Mouse (Mus musculus): Measurements from ENCODE around the gene Sugt1. TPM values are rescaled to one million over a fixed set of nuclear protein-coding genes. Genes with fewer than 3 reads are reported as not detected.
A peak's percentile ranks its signal among the peaks of the same experiment; 100 is the strongest.

The Sugt1 gene
- total RNA-seq, 2 experiments from 2014 or later = 77.5 to 80.1 TPM

- DNase-seq (ENCODE audit: low spot score in 2 of 2) = no peak
- intact Hi-C loops (cut with DNase I) = no loop called here
Measured at GRCm38 (mm10) chr14:79596602-79597001, 9.1 kb downstream of the Sugt1 start.

DNA sequence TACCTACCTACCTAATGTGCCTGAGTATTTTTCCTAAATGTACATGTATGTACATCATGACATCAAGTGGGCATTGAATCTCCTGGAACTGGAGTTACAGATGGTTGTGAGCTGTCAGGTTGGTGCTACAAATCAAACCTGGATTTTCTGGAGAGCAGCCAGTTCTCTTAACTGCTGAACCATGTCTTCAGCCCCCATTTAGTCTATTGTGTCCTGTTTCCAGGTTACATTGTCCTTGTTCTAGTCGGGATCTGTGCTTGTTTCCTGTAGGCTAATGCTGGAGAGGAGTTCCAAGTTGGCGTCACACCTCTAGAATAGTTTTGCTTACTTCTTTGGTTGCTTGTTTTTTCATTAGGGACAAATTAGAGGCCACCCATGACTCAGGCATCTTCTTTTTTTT is 18.4 kb downstream of the Sugt1 start:
- no peak for DNase-seq (ENCODE audit: low spot score in 2 of 2)
- intact Hi-C loops (cut with DNase I) = no loop called here

DNA sequence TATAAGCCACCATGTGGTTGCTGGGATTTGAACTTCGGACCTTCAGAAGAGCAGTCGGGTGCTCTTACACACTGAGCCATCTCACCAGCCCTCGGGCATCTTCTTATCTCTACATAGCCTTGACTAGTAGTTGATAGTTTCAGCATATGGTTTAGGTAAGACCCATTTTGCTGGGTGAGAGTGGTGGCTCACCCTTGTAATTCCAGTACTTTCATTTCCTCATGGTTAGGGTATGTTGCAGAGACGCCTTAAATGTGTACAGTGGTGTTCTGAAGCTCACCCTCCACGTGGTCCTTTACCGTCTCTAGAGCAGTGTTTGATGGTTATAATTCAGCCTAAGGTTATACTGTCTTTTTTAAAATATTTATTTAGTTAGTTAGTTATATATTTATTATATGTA is 18.9 kb downstream of the Sugt1 start:
- intact Hi-C loops (cut with DNase I) = no loop called here
- no peak for DNase-seq (ENCODE audit: low spot score in 2 of 2)

DNA sequence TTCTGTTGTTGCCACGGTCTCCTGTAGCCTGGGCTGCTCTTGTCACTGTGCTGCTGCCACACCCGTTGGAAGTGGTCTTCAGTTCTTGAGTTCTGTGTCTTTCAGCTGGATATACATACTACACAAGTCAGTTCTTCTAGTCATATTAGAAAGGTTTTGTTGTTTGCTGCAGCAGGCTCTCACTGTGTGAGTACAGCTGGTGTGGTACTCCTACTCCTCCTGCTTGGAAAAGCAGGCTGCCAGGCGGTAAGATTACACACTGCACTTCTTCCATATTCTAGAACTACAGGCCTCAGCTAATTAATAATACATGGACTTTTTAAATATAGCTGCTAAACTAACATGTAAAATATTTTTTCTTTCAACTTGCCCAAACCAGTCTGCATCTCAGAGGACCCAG is 19.4 kb downstream of the Sugt1 start:
- peak; percentile 32 to 52 for DNase-seq (ENCODE audit: low spot score in 2 of 2)
- intact Hi-C loops (cut with DNase I) = no loop called here

DNA sequence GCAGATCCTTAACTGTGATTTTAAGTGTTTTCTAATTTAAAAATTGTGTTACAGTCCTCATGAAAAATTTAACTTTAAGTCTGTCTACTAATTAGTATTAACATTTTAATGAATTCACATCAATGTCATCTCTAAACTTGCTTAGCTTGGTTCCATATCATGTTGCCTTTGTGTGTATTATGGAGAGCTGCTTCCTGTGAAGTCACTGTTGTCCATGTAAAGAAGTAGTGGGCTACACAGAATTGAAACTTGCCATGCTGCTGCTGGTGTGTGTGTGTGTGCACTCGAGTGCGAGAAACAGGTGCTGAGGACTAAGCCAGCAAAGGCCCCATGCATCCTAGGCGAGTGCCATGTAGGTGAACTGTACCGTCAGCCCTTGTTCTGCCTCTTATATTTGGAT is 19.9 kb downstream of the Sugt1 start:
- no peak for DNase-seq (ENCODE audit: low spot score in 2 of 2)
- intact Hi-C loops (cut with DNase I) = no loop called here

GRCm38 (mm10) chr14:79608286-79608685 is 20.8 kb downstream of the Sugt1 start:
- no peak for DNase-seq (ENCODE audit: low spot score in 2 of 2)
- intact Hi-C loops (cut with DNase I) = no loop called here

DNA sequence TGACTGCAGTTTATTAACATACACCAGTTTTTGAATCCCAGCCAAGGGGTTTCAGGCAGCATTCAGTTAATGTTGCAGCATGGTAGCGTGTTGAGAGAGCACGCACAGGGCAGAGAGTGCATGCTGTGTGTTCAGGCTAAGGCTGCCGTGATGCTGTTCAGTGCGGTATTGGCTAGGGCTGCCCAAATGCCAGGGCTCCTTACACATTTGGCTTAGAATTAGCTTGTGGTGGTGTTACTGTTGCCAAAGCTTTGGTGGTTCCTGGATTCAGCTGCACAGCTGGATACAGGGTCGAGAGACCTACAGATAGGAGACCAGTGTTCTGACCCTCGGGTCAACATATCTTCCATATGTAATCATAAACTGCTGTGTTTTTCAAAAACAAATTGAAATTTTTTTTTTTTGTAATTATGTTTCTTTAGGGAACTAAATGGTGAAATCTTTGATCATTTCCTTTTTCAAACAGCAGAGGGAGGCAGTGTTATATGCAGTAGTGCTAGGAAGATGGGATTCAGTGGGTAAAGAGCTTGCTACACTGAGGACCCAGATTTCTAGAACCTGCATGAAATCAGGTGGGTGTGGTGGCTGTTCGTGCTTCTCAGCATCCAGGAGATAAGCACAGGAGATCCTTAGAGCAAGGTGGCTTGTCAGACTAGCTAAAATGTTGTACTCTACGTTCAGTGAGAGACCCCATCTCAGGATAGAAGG is 29.8 kb downstream of the Sugt1 start:
- peak; percentile 45 to 78 for DNase-seq (ENCODE audit: low spot score in 2 of 2)
- intact Hi-C loops (cut with DNase I) = loop anchor here (2.0 to 5.0 kb wide), 2 partner anchors 120 to 596 kb away; no protein-coding TSS in a partner anchor

DNA sequence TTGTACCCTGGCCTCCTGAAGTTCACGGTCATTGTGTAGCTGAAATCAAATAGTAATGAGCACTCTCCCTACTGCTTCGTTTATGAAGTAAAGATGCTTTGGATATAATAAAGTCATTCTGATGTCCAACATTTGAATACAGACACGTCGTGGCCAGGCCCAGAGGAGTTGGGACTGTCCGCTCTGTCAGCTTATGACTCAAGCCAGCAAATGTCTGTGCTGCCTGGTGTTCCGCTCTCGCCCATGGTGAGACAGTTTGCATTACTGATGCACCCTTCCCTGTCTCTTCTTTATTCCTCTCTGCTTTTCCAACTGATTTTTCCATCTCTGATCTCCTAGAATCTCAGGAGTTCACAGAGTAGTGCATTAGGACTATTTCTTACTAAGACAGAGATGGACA is 32.3 kb downstream of the Sugt1 start:
- no peak for DNase-seq (ENCODE audit: low spot score in 2 of 2)
- intact Hi-C loops (cut with DNase I) = loop anchor here (2.0 to 5.0 kb wide), 2 partner anchors 41 to 117 kb away; no protein-coding TSS in a partner anchor

DNA sequence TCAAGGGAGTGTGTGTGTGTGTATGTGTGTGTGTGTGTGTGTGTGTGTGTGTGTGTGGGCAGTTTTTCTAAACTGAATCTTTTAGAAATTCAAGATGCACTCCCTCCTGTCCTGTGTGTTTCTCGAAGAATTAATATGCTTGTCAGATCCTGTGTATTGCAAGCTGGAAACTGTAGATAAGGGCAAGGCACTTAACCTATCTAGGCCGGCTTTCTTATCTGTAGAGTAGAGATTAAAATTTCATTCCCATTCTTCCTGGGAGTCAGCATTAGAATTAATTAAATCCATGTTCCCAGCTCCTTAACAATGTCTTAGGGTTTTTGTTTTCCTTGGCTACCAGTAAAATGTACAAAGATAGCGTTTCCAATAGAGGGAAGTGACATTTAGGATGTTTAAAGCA is 33.7 kb downstream of the Sugt1 start:
- intact Hi-C loops (cut with DNase I) = no loop called here

GRCm38 (mm10) chr14:79632330-79632729 is 44.8 kb downstream of the Sugt1 start:
- no peak for DNase-seq (ENCODE audit: low spot score in 2 of 2)
- intact Hi-C loops (cut with DNase I) = no loop called here

More for the DNA sequence above, 33.7 kb downstream of the Sugt1 start:
- DNase-seq (ENCODE audit: low spot score in 2 of 2) = no peak

- DNase-seq (ENCODE audit: low spot score in 2 of 2) = no peak
- intact Hi-C loops (cut with DNase I) = no loop called here
Measured at GRCm38 (mm10) chr14:79633196-79633595, 45.7 kb downstream of the Sugt1 start.

DNA sequence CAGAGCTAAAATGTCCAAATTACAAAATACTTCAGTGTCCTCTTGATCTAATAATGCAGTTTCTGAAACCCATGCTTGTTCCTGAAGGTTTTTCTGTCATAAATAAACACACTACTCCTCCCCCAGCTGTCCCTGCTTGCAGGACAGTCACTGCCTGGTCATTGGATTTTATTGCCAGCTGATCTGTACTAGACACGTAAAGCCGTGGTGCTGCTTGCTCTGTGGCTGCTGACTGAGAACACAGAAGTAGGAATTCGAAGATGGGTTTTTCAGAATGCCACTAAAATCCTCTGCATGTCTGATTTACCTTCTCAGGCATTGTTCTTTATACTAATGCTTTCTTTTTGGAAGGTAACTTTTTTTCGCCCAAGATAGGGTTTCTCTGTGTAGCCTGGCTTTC is 49.3 kb downstream of the Sugt1 start:
- no peak for DNase-seq (ENCODE audit: low spot score in 2 of 2)
- intact Hi-C loops (cut with DNase I) = no loop called here

GRCm38 (mm10) chr14:79642063-79642462 is 54.6 kb downstream of the Sugt1 start:
- intact Hi-C loops (cut with DNase I) = no loop called here

GRCm38 (mm10) chr14:79645378-79645777 is 57.9 kb downstream of the Sugt1 start:
- no peak for DNase-seq (ENCODE audit: low spot score in 2 of 2)
- intact Hi-C loops (cut with DNase I) = no loop called here

More at GRCm38 (mm10) chr14:79642063-79642462, 54.6 kb downstream of the Sugt1 start:
- DNase-seq (ENCODE audit: low spot score in 2 of 2) = no peak

- intact Hi-C loops (cut with DNase I) = loop anchor here (10.0 kb wide), 1 partner anchor 115 kb away; no protein-coding TSS in a partner anchor
Measured at GRCm38 (mm10) chr14:79649680-79650079, 62.2 kb downstream of the Sugt1 start.

DNA sequence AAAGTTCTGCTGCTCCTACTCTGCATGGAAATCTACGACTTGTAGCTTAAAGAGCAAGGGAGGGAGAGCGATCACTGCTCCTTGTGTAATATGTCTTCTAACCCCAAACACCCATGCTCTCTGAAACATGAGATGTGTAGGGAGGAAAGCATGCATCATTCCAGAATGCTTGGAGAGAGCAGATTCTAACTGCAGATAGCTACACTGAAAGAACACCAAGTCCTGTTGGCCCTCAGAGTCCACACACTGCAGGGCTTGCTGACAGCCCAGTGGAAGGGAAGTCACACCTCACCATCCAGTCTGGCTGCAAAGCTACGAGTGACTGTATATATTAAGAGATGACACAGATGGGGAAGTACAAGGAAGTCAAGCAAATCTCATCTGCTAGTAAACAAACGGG is 65.2 kb downstream of the Sugt1 start:
- no peak for DNase-seq (ENCODE audit: low spot score in 2 of 2)
- intact Hi-C loops (cut with DNase I) = loop anchor here (10.0 kb wide), 1 partner anchor 112 kb away; no protein-coding TSS in a partner anchor

More at GRCm38 (mm10) chr14:79649680-79650079, 62.2 kb downstream of the Sugt1 start:
- DNase-seq (ENCODE audit: low spot score in 2 of 2) = no peak

DNA sequence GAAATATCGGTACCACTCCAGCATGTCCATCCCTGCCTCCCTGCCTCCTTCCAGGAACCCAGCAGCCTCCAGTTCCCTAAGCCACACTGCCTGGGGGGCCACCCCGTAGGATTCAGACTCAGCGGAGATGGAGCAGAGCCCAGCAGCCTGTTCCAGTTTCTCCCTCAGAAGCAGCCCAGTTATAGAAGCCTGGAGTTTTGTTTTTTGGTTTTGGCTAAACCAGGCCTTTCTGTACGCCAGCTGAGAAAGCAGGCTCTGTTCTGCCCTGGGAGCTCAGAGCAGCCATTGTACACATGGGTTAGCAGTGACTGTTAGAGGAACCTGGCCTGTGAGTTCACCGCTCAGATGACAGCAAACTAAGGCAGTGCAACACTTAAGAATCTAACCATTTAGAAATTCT is 70.8 kb downstream of the Sugt1 start:
- peak; percentile 52 to 54 for DNase-seq (ENCODE audit: low spot score in 2 of 2)
- intact Hi-C loops (cut with DNase I) = loop anchor here (10.0 kb wide), 1 partner anchor 107 kb away; no protein-coding TSS in a partner anchor

- intact Hi-C loops (cut with DNase I) = loop anchor here (10.0 kb wide), 1 partner anchor 106 kb away; no protein-coding TSS in a partner anchor
- DNase-seq (ENCODE audit: low spot score in 2 of 2) = no peak
Measured at GRCm38 (mm10) chr14:79658748-79659508, 71.4 kb downstream of the Sugt1 start.

- DNase-seq (ENCODE audit: low spot score in 2 of 2) = no peak
Measured at GRCm38 (mm10) chr14:79660467-79660866, 73.0 kb downstream of the Sugt1 start.

More at GRCm38 (mm10) chr14:79660467-79660866, 73.0 kb downstream of the Sugt1 start:
- intact Hi-C loops (cut with DNase I) = loop anchor here (2.0 kb wide), 1 partner anchor 42 kb away; no protein-coding TSS in a partner anchor
